ENCODE assay signal across 8 mouse cellular contexts in the genomic region with DNA sequence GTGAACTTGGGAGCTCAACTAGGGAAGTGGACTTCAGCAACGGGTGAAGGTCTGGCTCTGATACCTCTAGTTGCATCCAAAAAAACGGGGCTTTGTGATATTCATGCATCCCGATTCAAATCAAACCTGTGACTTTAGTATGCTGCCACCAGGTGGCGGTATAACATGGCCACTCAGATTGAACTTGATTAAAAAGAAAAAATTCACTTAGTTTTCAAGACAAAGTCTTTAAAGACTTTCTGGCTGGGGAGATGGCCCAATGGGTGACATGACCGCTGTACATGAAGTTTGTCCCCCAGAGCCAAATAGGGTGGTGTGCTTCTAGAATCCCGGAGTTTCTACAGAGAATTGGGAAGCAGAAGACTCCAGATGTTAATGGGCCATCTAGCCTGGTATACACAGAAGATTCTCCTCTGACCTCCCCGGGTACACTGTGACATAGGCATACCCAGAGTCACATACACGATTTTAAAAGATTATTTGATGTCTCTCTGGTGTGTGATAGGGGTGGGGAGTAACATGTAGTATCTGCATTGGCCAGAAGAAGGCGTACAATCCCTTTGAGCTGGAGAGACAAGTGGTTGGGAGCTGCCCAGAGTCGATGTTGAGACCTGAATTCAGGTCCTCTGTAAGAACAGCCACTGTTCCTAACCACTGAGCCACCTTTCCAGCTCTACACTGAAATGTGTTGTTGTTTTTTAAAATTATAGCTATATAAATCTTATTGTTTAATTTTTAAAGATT. TPM values are rescaled to one million over a fixed set of nuclear protein-coding genes. Genes with fewer than 3 reads are reported as not detected.
DNase-seq lines count a peak whose midpoint lies in the region; TF ChIP-seq lines count a peak whose summit lies in the region.

No protein-coding gene starts in this region.

- no peaks in the 10 kb centered on the region for H3K36me3 ChIP-seq in small intestine, adult 2 months (ENCODE audit: control insufficient read depth, insufficient read depth, low read length)

- peak; percentile 57; the same call in 1 of the 2 replicates for TF ChIP-seq CTCF in small intestine, adult 2 months (IDR thresholded peaks at IDR 0.05; ENCODE audit: extremely low read depth, insufficient read length, insufficient replicate concordance, low read depth, low read length)

- H3K27ac ChIP-seq in small intestine, adult 2 months (ENCODE audit: insufficient read depth, low read depth, low read length) = no peak overlapping the region

- TF ChIP-seq POLR2A in small intestine, adult 2 months (IDR thresholded peaks at IDR 0.05; ENCODE audit: low read depth, low read length) = no peak

- peaks cover 8% of the 10 kb centered on the region for H3K4me1 ChIP-seq in small intestine, adult 2 months (ENCODE audit: control insufficient read depth, insufficient read depth, insufficient read length, low read length)

- H3K27me3 ChIP-seq in small intestine, adult 2 months (ENCODE audit: control insufficient read depth, insufficient read depth, low read length) = no peaks in the 10 kb centered on the region

- DNase-seq in cerebellum, adult 18-20 months = peak; percentile 48 to 78
- no peak for DNase-seq in cerebellum, adult 11 months
- DNase-seq in left cerebral cortex, adult 18-20 months (ENCODE audit: low spot score in 2 of 2) = peak; percentile 48
- DNase-seq in left cerebral cortex, adult 9 months (ENCODE audit: low spot score in 2 of 2) = no peak
- DNase-seq in R1 (ENCODE audit: low read depth, low spot score) = peak; percentile 76
- peak; percentile 72 for DNase-seq in embryo, embryonic 11 days
- peak; percentile 54 for DNase-seq in left cerebral cortex, postnatal 4 days

- intact Hi-C loops in left cerebral cortex, postnatal 4 days (cut with DNase I) = loop anchor here (5.0 kb wide), 1 partner anchor 256 kb away; the partner anchor contains the start of gene Mtfr1l

- 34% methylated on average over 10 of the region's 10 CpGs for WGBS in small intestine, adult 2 months

- no peak overlapping the region for H3K4me3 ChIP-seq in small intestine, adult 2 months (ENCODE audit: low read depth, low read length)

RNA-seq across cellular contexts. Expression of gene Ldlrap1, which starts 25.6 kb away (rescaled TPM):
- total RNA-seq in left cerebral cortex, adult 18-20 months (2021) = 1 to 10 TPM; 1.8 to 3.1 TPM
- 1 to 10 TPM; 1.9 to 4.1 TPM for total RNA-seq in left cerebral cortex, postnatal 4 days (2021)
- 10.8 and 11.2 TPM in 2 replicates for polyA plus RNA-seq in small intestine, adult 2 months (2012; rRNA removed)

RNA-seq across cellular contexts. Expression of gene Maco1, which starts 59.8 kb away (rescaled TPM):
- total RNA-seq in left cerebral cortex, adult 18-20 months (2021) = 10 to 100 TPM; 55.2 to 55.3 TPM
- 10 to 100 TPM; 82.5 to 84.3 TPM for total RNA-seq in left cerebral cortex, postnatal 4 days (2021)
- 6.7 and 8.1 TPM in 2 replicates for polyA plus RNA-seq in small intestine, adult 2 months (2012; rRNA removed)

Comparison
In these comparisons a context has a peak if more than half of its experiments do, and no peak if none do; other contexts are left out.
1. DNase-seq: peak in cerebellum, adult 18-20 months (2 of 2), left cerebral cortex, adult 18-20 months (2 of 2), R1 (single experiment), embryo, embryonic 11 days (single experiment) and left cerebral cortex, postnatal 4 days (single experiment); none in cerebellum, adult 11 months (single experiment) and left cerebral cortex, adult 9 months (0 of 2).